ENCODE assay signal across 9 mouse cellular contexts in genomic region chr4:135166413-135167225, GRCm38 (mm10). TPM values are rescaled to one million over a fixed set of nuclear protein-coding genes. Genes with fewer than 3 reads are reported as not detected.
DNase-seq lines count a peak whose midpoint lies in the region; ATAC-seq and TF ChIP-seq lines count a peak whose summit lies in the region.
"Had no signal": no experiment of that assay in that cellular context is flagged by ENCODE, and none has a peak within 500 bp of the region (broad histone marks: within the 10 kb centered on the region; RNA-seq: fewer than 3 reads in every experiment).

No protein-coding gene starts in this region.

- peak; percentile 44 to 68 for DNase-seq in kidney, postnatal 4 days
- DNase-seq in kidney, postnatal 36 days: no peak
- peak; percentile 87 for DNase-seq in limb, embryonic 11.5 days (ENCODE audit: low spot score)
- DNase-seq in yolk sac, embryonic 10.5 days (ENCODE audit: low spot score): no peak
- no peak for DNase-seq in left cerebral cortex, adult 2 months (ENCODE audit: extremely low spot score in 1 of 2, low spot score in 2 of 2)
- no peak for DNase-seq in thymus, postnatal 36 days
- DNase-seq: lung, adult 2 months had no signal

- no peaks in the 10 kb centered on the region for H3K9me3 ChIP-seq in embryonic facial prominence, embryonic 13.5 days
- no peaks in the 10 kb centered on the region for H3K9me3 ChIP-seq in limb, embryonic 11.5 days (ENCODE audit: control insufficient read depth, low read length)
- H3K9me3 ChIP-seq in neural tube, embryonic 13.5 days: no peaks in the 10 kb centered on the region

- intact Hi-C loops in left cerebral cortex, adult 2 months (cut with DNase I): no loop called here

- WGBS in embryonic facial prominence, embryonic 13.5 days: 2% methylated on average over 23 of the region's 23 CpGs
- WGBS in limb, embryonic 11.5 days: 1% methylated on average over 22 of the region's 23 CpGs
- WGBS in neural tube, embryonic 13.5 days: 1% methylated on average over 21 of the region's 23 CpGs

- no peak for TF ChIP-seq CTCF in left cerebral cortex, adult 2 months (IDR thresholded peaks at IDR 0.05)

- H3K9ac ChIP-seq in embryonic facial prominence, embryonic 13.5 days: 0 out of 2 replicates have a peak overlapping the region, but pooled peaks have one; percentile 44
- H3K9ac ChIP-seq in limb, embryonic 11.5 days (ENCODE audit: low read length): peak overlapping the region; percentile 43
- peak overlapping the region; percentile 56 for H3K9ac ChIP-seq in neural tube, embryonic 13.5 days

- H3K27me3 ChIP-seq in embryonic facial prominence, embryonic 13.5 days: peaks cover 82% of the 10 kb centered on the region
- H3K27me3 ChIP-seq in limb, embryonic 11.5 days (ENCODE audit: control insufficient read depth, insufficient read depth, low read length): 0 out of 2 replicates have a peak, but pooled peaks cover 3% of the 10 kb centered on the region
- H3K27me3 ChIP-seq in neural tube, embryonic 13.5 days: peaks cover 78% of the 10 kb centered on the region

- peak; percentile 69; the same call in 1 of the 2 replicates for ATAC-seq in embryonic facial prominence, embryonic 13.5 days (ENCODE audit: insufficient number of reproducible peaks, insufficient read depth, low FRiP score, low TSS enrichment, low read depth)
- peak; percentile 82 for ATAC-seq in limb, embryonic 11.5 days (ENCODE audit: insufficient number of reproducible peaks, low FRiP score, low TSS enrichment, low read depth)
- ATAC-seq in neural tube, embryonic 13.5 days (ENCODE audit: low read depth): peak; percentile 74

- H3K4me1 ChIP-seq in embryonic facial prominence, embryonic 13.5 days: peaks cover 49% of the 10 kb centered on the region
- H3K4me1 ChIP-seq in limb, embryonic 11.5 days (ENCODE audit: control insufficient read depth, insufficient read depth, low read length): peaks cover 34% of the 10 kb centered on the region
- peaks cover 29% of the 10 kb centered on the region for H3K4me1 ChIP-seq in neural tube, embryonic 13.5 days (replicated peaks)

- H3K4me2 ChIP-seq in embryonic facial prominence, embryonic 13.5 days: peak overlapping the region; percentile 51
- peak overlapping the region; percentile 36 for H3K4me2 ChIP-seq in limb, embryonic 11.5 days (ENCODE audit: low read depth, severe bottlenecking)
- peak overlapping the region; percentile 37 for H3K4me2 ChIP-seq in neural tube, embryonic 13.5 days

- no peaks in the 10 kb centered on the region for H3K36me3 ChIP-seq in embryonic facial prominence, embryonic 13.5 days
- no peaks in the 10 kb centered on the region for H3K36me3 ChIP-seq in limb, embryonic 11.5 days (ENCODE audit: control insufficient read depth, insufficient read depth, low read length)
- H3K36me3 ChIP-seq in neural tube, embryonic 13.5 days: no peaks in the 10 kb centered on the region

- H3K4me3 ChIP-seq in embryonic facial prominence, embryonic 13.5 days: peak overlapping the region; percentile 9
- peak overlapping the region; percentile 19; the same call in 1 of the 2 replicates for H3K4me3 ChIP-seq in limb, embryonic 11.5 days (ENCODE audit: low read depth, low read length)
- H3K4me3 ChIP-seq in neural tube, embryonic 13.5 days: no peak overlapping the region
- no peak overlapping the region for H3K4me3 ChIP-seq in left cerebral cortex, adult 2 months

- H3K27ac ChIP-seq in embryonic facial prominence, embryonic 13.5 days: peak overlapping the region; percentile 75
- H3K27ac ChIP-seq in limb, embryonic 11.5 days (replicated peaks; ENCODE audit: low read depth, low read length): peak overlapping the region; percentile 87
- H3K27ac ChIP-seq in neural tube, embryonic 13.5 days (replicated peaks): peak overlapping the region; percentile 39; the same call in 1 of the 2 replicates
- H3K27ac ChIP-seq in left cerebral cortex, adult 2 months: no peak overlapping the region

RNA-seq across cellular contexts. Expression of gene Runx3, which starts 46.2 kb away (rescaled TPM):
- polyA plus RNA-seq in embryonic facial prominence, embryonic 13.5 days (2015; fragmentation: Nextera tagmentation; extraction: Ambion mirVana): 3.1 and 3.9 TPM in 2 replicates
- 0.57 and 0.61 TPM in 2 replicates for polyA plus RNA-seq in limb, embryonic 11.5 days (2014; fragmentation: Nextera tagmentation; extraction: Ambion mirVana)
- 1.7 and 1.9 TPM in 2 replicates for polyA plus RNA-seq in neural tube, embryonic 13.5 days (2015; fragmentation: Nextera tagmentation; extraction: Ambion mirVana)
- under 1 TPM in 1 of 2 experiments, not detected in 1; 0.14 TPM for total RNA-seq in left cerebral cortex, adult 2 months (2021)

Comparison
In these comparisons a context has a peak if more than half of its experiments do, and no peak if none do; other contexts are left out.
1. DNase-seq: peak in kidney, postnatal 4 days (2 of 2) and limb, embryonic 11.5 days (single experiment); none in kidney, postnatal 36 days (0 of 2), yolk sac, embryonic 10.5 days (single experiment), left cerebral cortex, adult 2 months (0 of 2) and thymus, postnatal 36 days (0 of 2).
2. H3K4me3 ChIP-seq: peak in embryonic facial prominence, embryonic 13.5 days (single experiment) and limb, embryonic 11.5 days (single experiment); none in neural tube, embryonic 13.5 days (single experiment) and left cerebral cortex, adult 2 months (single experiment).
3. Peak in every context shown above with its lines, with median percentiles within 50 percentile points of each other: ATAC-seq, H3K4me2 ChIP-seq and H3K9ac ChIP-seq.